Mouse (Mus musculus) liver, adult (tissue): Measurements from ENCODE around the gene Ptprs.

Experiments
- GATA4 ChIP-seq: IDR thresholded peaks from 2 replicates; pipeline ENCODE4 v1.6.1; 2014; ENCODE audit warnings: mild to moderate bottlenecking, low read length; ENCODE audit not compliant: insufficient replicate concordance

Gene Ptprs

GRCm38 (mm10) chr17:56425584-56425914 is 50.7 kb downstream of the Ptprs start:
- TF ChIP-seq GATA4, result no peak

GRCm38 (mm10) chr17:56424726-56425583 is 51.3 kb downstream of the Ptprs start:
- no peak for TF ChIP-seq GATA4

GRCm38 (mm10) chr17:56420022-56420421 is 56.3 kb downstream of the Ptprs start:
- no peak for TF ChIP-seq GATA4

- TF ChIP-seq GATA4, result no peak
Observed at GRCm38 (mm10) chr17:56418304-56418703, 58.0 kb downstream of the Ptprs start.

GRCm38 (mm10) chr17:56414785-56415184 is 61.5 kb downstream of the Ptprs start:
- TF ChIP-seq GATA4, result no peak

- no peak for TF ChIP-seq GATA4
Observed at GRCm38 (mm10) chr17:56413113-56413512, 63.2 kb downstream of the Ptprs start.

- TF ChIP-seq GATA4, result no peak
Observed at GRCm38 (mm10) chr17:56411437-56411836, 64.8 kb downstream of the Ptprs start.

GRCm38 (mm10) chr17:56409759-56410158 is 66.5 kb downstream of the Ptprs start:
- TF ChIP-seq GATA4, result no peak

GRCm38 (mm10) chr17:56408965-56409625 is 67.2 kb downstream of the Ptprs start:
- no peak for TF ChIP-seq GATA4

- TF ChIP-seq GATA4, result no peak
Observed at GRCm38 (mm10) chr17:56407379-56407778, 68.9 kb downstream of the Ptprs start.

GRCm38 (mm10) chr17:56406878-56407277 is 69.4 kb downstream of the Ptprs start:
- no peak for TF ChIP-seq GATA4

GRCm38 (mm10) chr17:56405856-56406840 is 70.1 kb downstream of the Ptprs start:
- TF ChIP-seq GATA4, result no peak

- no peak for TF ChIP-seq GATA4
Observed at GRCm38 (mm10) chr17:56405341-56405740, 70.9 kb downstream of the Ptprs start.

- no peak for TF ChIP-seq GATA4
Observed at GRCm38 (mm10) chr17:56401051-56401521, 75.2 kb downstream of the Ptprs start.

- TF ChIP-seq GATA4, result no peak
Observed at GRCm38 (mm10) chr17:56400221-56400620, 76.1 kb downstream of the Ptprs start.
